Mouse (Mus musculus) intestine, embryonic 15.5 days (tissue): ENCODE data around the gene Zfp108. TPM values are rescaled to one million over a fixed set of nuclear protein-coding genes. Genes with fewer than 3 reads are reported as not detected.
A peak's percentile ranks its signal among the peaks of the same experiment; 100 is the strongest.

ENCODE experiments used
- ATAC-seq: fragments of 200-750 bp; cut with Nextera tagmentation; 2 replicates; pipeline ENCODE4 v1.8.0; 2017; ENCODE audit warnings: moderate TSS enrichment, moderate library complexity
- H3K27ac ChIP-seq: fragments of 300-500 bp; sonication (generic); 2 replicates; pipeline ENCODE4 v1.5.1; 2015; ENCODE audit warnings: mild to moderate bottlenecking, inconsistent platforms
- H3K27me3 ChIP-seq: fragments of 300-500 bp; sonication (generic); replicated peaks from 2 replicates; pipeline ENCODE4 v1.6.1; 2015; ENCODE audit warnings: inconsistent platforms
- H3K36me3 ChIP-seq: fragments of 300-500 bp; sonication (generic); 2 replicates; pipeline ENCODE4 v1.6.1; 2015; ENCODE audit warnings: inconsistent platforms
- H3K4me1 ChIP-seq: fragments of 300-500 bp; sonication (generic); replicated peaks from 2 replicates; pipeline ENCODE4 v1.6.1; 2015; ENCODE audit warnings: inconsistent platforms
- H3K4me2 ChIP-seq: fragments of 300-500 bp; sonication (generic); replicated peaks from 2 replicates; pipeline ENCODE4 v1.6.1; 2015; ENCODE audit warnings: mild to moderate bottlenecking, inconsistent platforms
- H3K4me3 ChIP-seq: fragments of 300-500 bp; sonication (generic); replicated peaks from 2 replicates; pipeline ENCODE4 v1.5.1; 2015; ENCODE audit warnings: inconsistent platforms
- H3K9ac ChIP-seq: fragments of 300-500 bp; sonication (generic); 2 replicates; pipeline ENCODE4 v1.6.1; 2015; ENCODE audit warnings: inconsistent platforms
- H3K9me3 ChIP-seq: fragments of 300-500 bp; sonication (generic); 2 replicates; pipeline ENCODE4 v1.6.1; 2016; ENCODE audit warnings: inconsistent platforms
- WGBS: fragments of 180-500 bp; shearing (Covaris S2); methylation state at CpG from one replicate; pipeline ENCODE4 v1.1.7; 2015; 5-methylcytosine and 5-hydroxymethylcytosine counted together
- polyA plus RNA-seq: library from polyadenylated mRNA; unstranded; fragments of >200 nt; fragmentation: Nextera tagmentation; extraction: Ambion mirVana; gene quantifications from 2 replicates; pipeline ENCODE4 v1.2.1, GENCODE M21; 2015

Gene Zfp108
- polyA plus RNA-seq = 2.8 and 3.1 TPM in 2 replicates

GRCm38 (mm10) chr7:24254633-24255474 lies at the start of gene Zfp108:
Zfp108 (plus strand) TSS chr7:24254794.
- no peaks in the 10 kb centered on the region for H3K36me3 ChIP-seq
- peaks cover 3% of the 10 kb centered on the region; the same call in 1 of the 2 replicates for H3K4me1 ChIP-seq
- peak within 1 kb of the TSS; percentile 8 for H3K27ac ChIP-seq
- peak within 1 kb of the TSS; percentile 67 for H3K4me2 ChIP-seq
- H3K9me3 ChIP-seq = no peaks in the 10 kb centered on the region
- peak within 1 kb of the TSS; percentile 45 for H3K4me3 ChIP-seq
- H3K9ac ChIP-seq = peak within 1 kb of the TSS; percentile 47
- ATAC-seq = peak; percentile 94
- no peaks in the 10 kb centered on the region for H3K27me3 ChIP-seq
- 15% methylated on average over 21 of the region's 21 CpGs for WGBS

GRCm38 (mm10) chr7:24207488-24208261 lies 46.9 kb upstream of the Zfp108 start:
- WGBS = 8% methylated on average over 24 of the region's 24 CpGs
- Histone ChIP-seq H3K4me3 (peak overlapping the region; percentile 65), H3K36me3 (peaks cover 6% of the 10 kb centered on the region; the same call in 1 of the 2 replicates), H3K4me2 (peak overlapping the region; percentile 67), H3K27ac (peak overlapping the region; percentile 76), H3K9ac (peak overlapping the region; percentile 81), H3K9me3 (no peaks in the 10 kb centered on the region), H3K27me3 (no peaks in the 10 kb centered on the region), H3K4me1 (peaks cover 3% of the 10 kb centered on the region; the same call in 1 of the 2 replicates)
- peak; percentile 95 for ATAC-seq

DNA sequence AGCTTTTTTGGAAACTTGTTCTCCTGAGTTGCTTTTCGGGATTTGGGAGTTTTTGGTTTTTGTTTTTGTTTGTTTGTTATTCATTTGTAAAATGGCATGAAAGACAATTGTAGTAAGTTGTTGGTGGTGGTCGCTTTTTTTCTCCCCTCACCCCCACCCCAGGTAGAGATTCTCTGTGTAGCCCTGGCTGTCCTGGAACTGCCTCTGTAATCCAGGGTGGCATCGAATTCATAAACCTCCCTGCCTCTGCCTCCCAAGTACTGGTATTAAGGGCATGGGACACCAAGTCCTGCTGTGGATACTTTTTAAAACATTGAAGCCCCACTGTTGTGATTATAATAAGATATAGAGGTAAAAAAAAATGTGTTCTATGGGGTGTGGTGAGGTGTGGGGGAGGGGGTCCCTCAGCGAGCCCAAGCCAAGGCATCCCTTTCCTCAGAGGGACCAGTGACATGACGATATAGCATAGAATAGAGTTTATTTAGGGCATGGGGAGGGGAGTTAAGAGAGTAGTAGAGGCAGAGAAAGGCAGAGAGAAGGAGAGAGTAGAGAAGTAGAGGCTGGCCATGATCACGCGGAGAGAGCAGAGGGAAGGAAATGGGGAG lies 46.2 kb upstream of the Zfp108 start:
- peak overlapping the region; percentile 67 for H3K4me2 ChIP-seq
- no peaks in the 10 kb centered on the region for H3K27me3 ChIP-seq
- peaks cover 2% of the 10 kb centered on the region; the same call in 1 of the 2 replicates for H3K36me3 ChIP-seq
- H3K9ac ChIP-seq = no peak overlapping the region
- ATAC-seq = peak; percentile 37; the same call in 1 of the 2 replicates
- no peak overlapping the region for H3K27ac ChIP-seq
- peaks cover 3% of the 10 kb centered on the region; the same call in 1 of the 2 replicates for H3K4me1 ChIP-seq
- peak overlapping the region; percentile 65; the same call in 1 of the 2 replicates for H3K4me3 ChIP-seq
- WGBS = 69% methylated on average over 7 of the region's 7 CpGs
- no peaks in the 10 kb centered on the region for H3K9me3 ChIP-seq

DNA sequence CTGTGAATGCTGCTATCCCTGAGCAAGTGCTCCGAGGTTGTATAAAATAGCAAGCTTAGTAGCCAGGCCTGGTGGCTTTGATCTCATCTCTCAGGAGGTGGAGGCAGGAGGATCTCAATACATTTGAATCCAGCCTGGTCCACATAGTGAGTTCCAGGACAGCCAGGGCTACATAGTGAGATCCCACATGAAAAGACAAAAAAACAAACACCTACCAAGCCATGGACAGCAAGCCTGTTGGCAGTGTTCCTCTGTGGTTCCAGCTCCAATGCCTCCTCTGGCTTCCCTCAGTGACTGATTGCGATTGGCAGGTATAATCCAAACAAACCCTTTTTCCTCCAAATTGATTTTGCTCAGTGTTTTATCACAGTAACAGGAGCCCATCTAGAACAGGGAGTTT lies 44.3 kb upstream of the Zfp108 start:
- Histone ChIP-seq H3K27me3 (no peaks in the 10 kb centered on the region), H3K36me3 (0 out of 2 replicates have a peak, but pooled peaks cover under 1% of the 10 kb centered on the region), H3K9me3 (no peaks in the 10 kb centered on the region), H3K4me3 (no peak overlapping the region), H3K4me1 (peaks cover 3% of the 10 kb centered on the region; the same call in 1 of the 2 replicates), H3K9ac (no peak overlapping the region), H3K27ac (no peak overlapping the region), H3K4me2 (no peak overlapping the region)
- no peak for ATAC-seq
- WGBS = 70% methylated on average over 2 of the region's 2 CpGs

GRCm38 (mm10) chr7:24211343-24211742 lies 43.3 kb upstream of the Zfp108 start, which contains the start of gene Zfp111:
Zfp111 (minus strand) TSS chr7:24211443.
- 78% methylated on average over 5 of the region's 5 CpGs for WGBS
- Histone ChIP-seq H3K4me2 (no peak within 1 kb of the TSS), H3K36me3 (no peaks in the 10 kb centered on the region)

DNA sequence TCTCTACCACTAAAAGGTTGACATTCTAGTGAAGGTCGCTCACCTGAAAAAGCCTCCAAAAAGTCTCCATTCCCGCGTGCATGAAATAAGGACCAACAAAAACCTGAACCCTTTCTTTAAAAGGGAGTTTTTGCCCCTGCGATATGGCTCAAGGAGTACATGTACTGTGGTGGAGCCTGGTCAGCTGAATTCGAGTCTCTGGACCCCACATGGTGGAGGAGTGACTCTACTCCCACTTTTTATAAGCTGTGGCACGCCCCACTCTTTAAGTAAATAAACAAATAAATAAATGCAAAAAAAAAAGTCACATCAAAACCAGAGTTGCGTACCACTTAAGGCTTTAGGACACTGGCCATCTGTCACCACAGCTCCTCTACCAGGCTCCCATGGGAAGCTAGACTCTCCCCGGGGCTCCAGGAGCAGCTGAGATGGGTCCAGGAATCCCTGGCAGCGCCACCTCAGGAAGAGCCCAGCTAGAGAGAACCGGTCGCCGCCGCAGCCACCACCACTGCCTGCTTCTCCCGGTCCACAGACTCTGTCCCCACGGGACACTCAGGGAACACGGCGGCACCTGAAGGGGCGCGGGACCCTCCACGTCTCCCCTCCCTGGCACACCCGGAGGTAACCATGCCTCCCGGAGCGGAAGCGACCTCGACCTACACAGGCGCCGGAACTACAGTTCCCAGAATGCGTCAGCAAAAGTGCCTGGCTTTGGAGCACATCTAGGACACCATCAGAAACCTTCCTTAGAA lies 17.4 kb upstream of the Zfp108 start, which contains the start of gene Zfp109:
Zfp109 (minus strand) TSS at position 521 of the 752 bp plus-strand sequence.
- 0 out of 2 replicates have a peak, but pooled peaks cover 2% of the 10 kb centered on the region for H3K4me1 ChIP-seq
- H3K4me3 ChIP-seq = peak within 1 kb of the TSS; percentile 87
- 4% methylated on average over 28 of the region's 28 CpGs for WGBS
- peak within 1 kb of the TSS; percentile 78 for H3K9ac ChIP-seq
- H3K9me3 ChIP-seq = no peaks in the 10 kb centered on the region
- no peaks in the 10 kb centered on the region for H3K27me3 ChIP-seq
- H3K36me3 ChIP-seq = no peaks in the 10 kb centered on the region
- peak within 1 kb of the TSS; percentile 64 for H3K4me2 ChIP-seq
- ATAC-seq = peak; percentile 96
- no peak within 1 kb of the TSS for H3K27ac ChIP-seq

More at GRCm38 (mm10) chr7:24211343-24211742, 43.3 kb upstream of the Zfp108 start, which contains the start of gene Zfp111:
- Histone ChIP-seq H3K9ac (no peak within 1 kb of the TSS), H3K27ac (no peak within 1 kb of the TSS), H3K27me3 (no peaks in the 10 kb centered on the region), H3K4me3 (no peak within 1 kb of the TSS), H3K9me3 (no peaks in the 10 kb centered on the region), H3K4me1 (peaks cover 3% of the 10 kb centered on the region; the same call in 1 of the 2 replicates)
- ATAC-seq = no peak

- no peaks in the 10 kb centered on the region for H3K27me3 ChIP-seq
- ATAC-seq = peak; percentile 65
- H3K4me2 ChIP-seq = peak overlapping the region; percentile 67
- no peaks in the 10 kb centered on the region for H3K36me3 ChIP-seq
- H3K9ac ChIP-seq = 0 out of 2 replicates have a peak overlapping the region, but pooled peaks have one; percentile 47
- peak overlapping the region; percentile 45 for H3K4me3 ChIP-seq
- no peaks in the 10 kb centered on the region for H3K9me3 ChIP-seq
- 62% methylated on average over 9 of the region's 9 CpGs for WGBS
- H3K4me1 ChIP-seq = peaks cover 3% of the 10 kb centered on the region; the same call in 1 of the 2 replicates
- no peak overlapping the region for H3K27ac ChIP-seq
Observed at GRCm38 (mm10) chr7:24253779-24254615, 597 bp upstream of the Zfp108 start.

GRCm38 (mm10) chr7:24259306-24259999 lies 4.9 kb downstream of the Zfp108 start:
- ATAC-seq = no peak
- Histone ChIP-seq H3K36me3 (peaks cover 3% of the 10 kb centered on the region; the same call in 1 of the 2 replicates), H3K4me3 (no peak overlapping the region), H3K4me1 (peaks cover 3% of the 10 kb centered on the region; the same call in 1 of the 2 replicates), H3K27ac (no peak overlapping the region), H3K9ac (no peak overlapping the region), H3K4me2 (no peak overlapping the region), H3K27me3 (no peaks in the 10 kb centered on the region), H3K9me3 (no peaks in the 10 kb centered on the region)
- 90% methylated on average over 13 of the region's 13 CpGs for WGBS

- H3K4me2 ChIP-seq = no peak overlapping the region
- no peak for ATAC-seq
- H3K9me3 ChIP-seq = no peaks in the 10 kb centered on the region
- no peak overlapping the region for H3K9ac ChIP-seq
- peaks cover 3% of the 10 kb centered on the region; the same call in 1 of the 2 replicates for H3K36me3 ChIP-seq
- peaks cover 3% of the 10 kb centered on the region; the same call in 1 of the 2 replicates for H3K4me1 ChIP-seq
- 88% methylated on average over 4 of the region's 4 CpGs for WGBS
- no peak overlapping the region for H3K4me3 ChIP-seq
- no peak overlapping the region for H3K27ac ChIP-seq
- no peaks in the 10 kb centered on the region for H3K27me3 ChIP-seq
Observed at GRCm38 (mm10) chr7:24260000-24260312, 5.4 kb downstream of the Zfp108 start.
